27 mouse cellular contexts compared by ENCODE assay signal in the genomic region with DNA sequence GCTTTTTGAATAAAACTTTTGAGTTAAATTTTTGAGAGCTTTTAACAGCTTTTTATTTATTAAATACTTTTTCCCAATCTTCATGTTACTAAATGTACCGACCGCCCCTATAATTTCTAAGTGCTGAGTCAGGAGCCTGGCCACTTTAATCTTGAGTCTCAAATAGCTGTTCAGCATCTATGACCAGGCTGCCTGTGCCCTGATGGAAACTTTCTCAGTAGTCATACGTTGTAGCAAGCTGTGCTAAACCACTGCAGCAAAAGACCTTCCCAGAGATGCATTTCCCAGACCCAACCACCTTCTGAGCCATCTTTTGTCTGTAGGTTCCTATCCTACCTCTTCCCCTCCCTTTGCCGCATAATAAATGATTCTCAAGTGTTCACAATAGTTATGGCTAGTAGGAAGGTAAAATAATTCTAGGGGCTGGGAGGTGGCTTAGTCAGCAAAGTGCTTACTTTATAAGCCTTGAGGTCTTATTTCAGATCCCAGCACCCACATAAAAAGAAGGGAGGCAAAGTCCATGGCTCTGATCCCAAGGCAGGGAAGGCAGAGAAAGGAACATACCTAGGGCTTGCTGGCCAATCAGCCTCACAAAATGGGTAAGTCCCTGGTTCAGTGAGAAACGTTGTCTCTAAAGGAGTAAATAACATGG.
DNase-seq lines count a peak whose midpoint lies in the region; ATAC-seq and TF ChIP-seq lines count a peak whose summit lies in the region.
"Had no signal": no experiment of that assay in that cellular context is flagged by ENCODE, and none has a peak within 500 bp of the region (broad histone marks: within the 10 kb centered on the region; RNA-seq: fewer than 3 reads in every experiment).

No protein-coding gene starts in this region.

- H3K4me2 ChIP-seq in embryonic facial prominence, embryonic 13.5 days: no peak overlapping the region
- H3K4me2 ChIP-seq in limb, embryonic 13.5 days (replicated peaks): no peak overlapping the region
- no peak overlapping the region for H3K4me2 ChIP-seq in forebrain, embryonic 11.5 days (ENCODE audit: low read depth, low read length, severe bottlenecking)
- no peak overlapping the region for H3K4me2 ChIP-seq in stomach, postnatal 0 days (replicated peaks; ENCODE audit: low read depth)
- H3K4me2 ChIP-seq: forebrain, embryonic 12.5 days; forebrain, embryonic 15.5 days; heart, embryonic 13.5 days; hindbrain, embryonic 14.5 days had no signal

- DNase-seq in kidney, adult 8-10 months: peak; percentile 2 to 13
- no peak for DNase-seq in kidney, postnatal 4 days
- DNase-seq in NIH3T3 (ENCODE audit: low read depth): peak; percentile 33
- DNase-seq in forebrain, embryonic 11.5 days (ENCODE audit: low spot score): no peak
- no peak for DNase-seq in stomach, postnatal 0 days (ENCODE audit: low spot score)
- no peak for DNase-seq in adrenal gland, postnatal 36 days
- DNase-seq: adrenal gland, postnatal 10 days; cerebellum, adult 11-12 months; cerebellum, adult 8-10 months; cerebellum, postnatal 10 days; cerebellum, postnatal 36 days; embryo, embryonic 11 days; gastrocnemius, postnatal 10 days; gastrocnemius, postnatal 36 days; heart, adult 2 months; heart, postnatal 14 days; heart, postnatal 4 days had no signal

- no peak overlapping the region for H3K9ac ChIP-seq in embryonic facial prominence, embryonic 13.5 days
- no peak overlapping the region for H3K9ac ChIP-seq in limb, embryonic 13.5 days
- no peak overlapping the region for H3K9ac ChIP-seq in forebrain, embryonic 11.5 days (ENCODE audit: low read length)
- no peak overlapping the region for H3K9ac ChIP-seq in stomach, postnatal 0 days (ENCODE audit: low read length)
- H3K9ac ChIP-seq: forebrain, embryonic 12.5 days; forebrain, embryonic 15.5 days; heart, embryonic 13.5 days; hindbrain, embryonic 14.5 days had no signal

- TF ChIP-seq EP300 in stomach, postnatal 0 days (optimal IDR thresholded peaks at IDR 0.05): no peak

- no peaks in the 10 kb centered on the region for H3K36me3 ChIP-seq in embryonic facial prominence, embryonic 13.5 days
- no peaks in the 10 kb centered on the region for H3K36me3 ChIP-seq in limb, embryonic 13.5 days
- H3K36me3 ChIP-seq in forebrain, embryonic 11.5 days (ENCODE audit: control insufficient read depth, insufficient read depth, low read length): no peaks in the 10 kb centered on the region
- H3K36me3 ChIP-seq in stomach, postnatal 0 days (ENCODE audit: control insufficient read depth, insufficient read depth, low read length): no peaks in the 10 kb centered on the region
- H3K36me3 ChIP-seq: forebrain, embryonic 12.5 days; forebrain, embryonic 15.5 days; heart, embryonic 10.5 days; heart, embryonic 13.5 days had no signal

- WGBS in embryonic facial prominence, embryonic 13.5 days: 64% methylated on average over 5 of the region's 5 CpGs
- 52% methylated on average over 5 of the region's 5 CpGs for WGBS in limb, embryonic 13.5 days
- 76% methylated on average over 5 of the region's 5 CpGs for WGBS in forebrain, embryonic 11.5 days
- 76% methylated on average over 5 of the region's 5 CpGs for WGBS in stomach, postnatal 0 days

- H3K9me3 ChIP-seq in embryonic facial prominence, embryonic 13.5 days: no peaks in the 10 kb centered on the region
- 0 out of 2 replicates have a peak, but pooled peaks cover 3% of the 10 kb centered on the region for H3K9me3 ChIP-seq in limb, embryonic 13.5 days
- H3K9me3 ChIP-seq in forebrain, embryonic 11.5 days (ENCODE audit: control insufficient read depth, low read length): no peaks in the 10 kb centered on the region
- no peaks in the 10 kb centered on the region for H3K9me3 ChIP-seq in stomach, postnatal 0 days (ENCODE audit: control insufficient read depth, low read length)
- H3K9me3 ChIP-seq: forebrain, embryonic 12.5 days; forebrain, embryonic 15.5 days; heart, embryonic 10.5 days had no signal

- peaks cover 5% of the 10 kb centered on the region; the same call in 1 of the 2 replicates for H3K4me1 ChIP-seq in embryonic facial prominence, embryonic 13.5 days
- peaks cover 16% of the 10 kb centered on the region for H3K4me1 ChIP-seq in limb, embryonic 13.5 days
- H3K4me1 ChIP-seq in forebrain, embryonic 11.5 days (replicated peaks; ENCODE audit: control insufficient read depth, insufficient read depth, low read length): no peaks in the 10 kb centered on the region
- H3K4me1 ChIP-seq in stomach, postnatal 0 days (replicated peaks; ENCODE audit: control insufficient read depth, insufficient read depth): no peaks in the 10 kb centered on the region
- H3K4me1 ChIP-seq: forebrain, embryonic 12.5 days; forebrain, embryonic 15.5 days; heart, embryonic 10.5 days; heart, embryonic 13.5 days had no signal

- no peak for ATAC-seq in embryonic facial prominence, embryonic 13.5 days (ENCODE audit: insufficient number of reproducible peaks, insufficient read depth, low FRiP score, low TSS enrichment, low read depth)
- ATAC-seq in limb, embryonic 13.5 days (ENCODE audit: low FRiP score, low read depth): peak; percentile 77
- ATAC-seq in forebrain, embryonic 11.5 days (replicated peaks; ENCODE audit: low FRiP score): no peak
- ATAC-seq in stomach, postnatal 0 days (ENCODE audit: low FRiP score, low TSS enrichment): no peak
- ATAC-seq: CD4-positive, CD25-positive, alpha-beta regulatory T cell, adult 4 months; forebrain, embryonic 15.5 days; hindbrain, postnatal 0 days; inflammation-experienced regulatory T-cells, adult 6 months had no signal

- no peaks in the 10 kb centered on the region for H3K27me3 ChIP-seq in embryonic facial prominence, embryonic 13.5 days
- H3K27me3 ChIP-seq in limb, embryonic 13.5 days: no peaks in the 10 kb centered on the region
- no peaks in the 10 kb centered on the region for H3K27me3 ChIP-seq in forebrain, embryonic 11.5 days (ENCODE audit: control insufficient read depth, insufficient read depth, low read length)
- no peaks in the 10 kb centered on the region for H3K27me3 ChIP-seq in stomach, postnatal 0 days (ENCODE audit: control insufficient read depth, insufficient read depth, low read length)
- H3K27me3 ChIP-seq: forebrain, embryonic 12.5 days; forebrain, embryonic 15.5 days; heart, embryonic 13.5 days had no signal

- H3K4me3 ChIP-seq in embryonic facial prominence, embryonic 13.5 days: no peak overlapping the region
- no peak overlapping the region for H3K4me3 ChIP-seq in limb, embryonic 13.5 days
- no peak overlapping the region for H3K4me3 ChIP-seq in forebrain, embryonic 11.5 days (ENCODE audit: low read depth, low read length)
- H3K4me3 ChIP-seq in stomach, postnatal 0 days (ENCODE audit: low read depth, low read length): no peak overlapping the region
- H3K4me3 ChIP-seq: forebrain, embryonic 12.5 days; forebrain, embryonic 15.5 days; heart, adult 2 months; heart, embryonic 10.5 days; heart, embryonic 13.5 days had no signal

- TF ChIP-seq CTCF in stomach, postnatal 0 days (IDR thresholded peaks at IDR 0.05; ENCODE audit: low read depth): no peak

- H3K27ac ChIP-seq in embryonic facial prominence, embryonic 13.5 days: peak overlapping the region; percentile 53; the same call in 1 of the 2 replicates
- peak overlapping the region; percentile 55; the same call in 1 of the 2 replicates for H3K27ac ChIP-seq in limb, embryonic 13.5 days
- H3K27ac ChIP-seq in forebrain, embryonic 11.5 days (ENCODE audit: low read depth, low read length): no peak overlapping the region
- no peak overlapping the region for H3K27ac ChIP-seq in stomach, postnatal 0 days (replicated peaks)
- H3K27ac ChIP-seq: forebrain, embryonic 12.5 days; forebrain, embryonic 15.5 days; heart, adult 2 months; heart, embryonic 10.5 days; heart, embryonic 13.5 days; hindbrain, embryonic 14.5 days; hindbrain, postnatal 0 days had no signal

Comparison
In these comparisons a context has a peak if more than half of its experiments do, and no peak if none do; other contexts are left out.
1. DNase-seq: peak in kidney, adult 8-10 months (2 of 2) and NIH3T3 (single experiment); none in kidney, postnatal 4 days (0 of 2), forebrain, embryonic 11.5 days (single experiment), stomach, postnatal 0 days (single experiment) and adrenal gland, postnatal 36 days (0 of 2).
2. H3K27ac ChIP-seq: peak in embryonic facial prominence, embryonic 13.5 days (single experiment) and limb, embryonic 13.5 days (single experiment); none in forebrain, embryonic 11.5 days (single experiment) and stomach, postnatal 0 days (single experiment).